Mouse (Mus musculus) ES-E14 (cell line): ENCODE results near the gene Rmnd5b. TPM values are rescaled to one million over a fixed set of nuclear protein-coding genes. Genes with fewer than 3 reads are reported as not detected.
"Not testable (repeated sequence)": the region's sequence is repeated elsewhere in the genome, so short reads cannot be mapped to it uniquely, and the experiment has no call there.

Experiments used
- DNase-seq: peaks from one replicate; pipeline ENCODE4 v3.0.0-alpha.2; 2013; ENCODE audit warnings: low read depth, low spot score
- H3K27ac ChIP-seq: 2 replicates; pipeline ENCODE4 v1.5.1; 2012; ENCODE audit warnings: low read depth, mild to moderate bottlenecking, low read length, moderate library complexity, mixed read lengths; ENCODE audit not compliant: poor library complexity, insufficient read depth, severe bottlenecking
- H3K36me3 ChIP-seq: 2 replicates; pipeline ENCODE4 v1.6.1; 2012; ENCODE audit warnings: mild to moderate bottlenecking, low read length, moderate library complexity, mixed read lengths; ENCODE audit not compliant: control insufficient read depth, poor library complexity, insufficient read depth, severe bottlenecking
- H3K4me1 ChIP-seq, 2 experiments: fragments of 150-350 bp in 1 of 2; sonication (generic) in 1 of 2; 2 replicates each; pipeline ENCODE4 v1.6.1; 2012; ENCODE audit warnings: low read length in 2 of 2, mild to moderate bottlenecking in 1 of 2, mixed read lengths in 1 of 2; ENCODE audit not compliant: control insufficient read depth in 2 of 2, insufficient read depth in 2 of 2, poor library complexity in 1 of 2
- H3K4me3 ChIP-seq, 2 experiments: fragments of 150-350 bp in 1 of 2; sonication (generic) in 1 of 2; 2 replicates each; pipeline ENCODE4 v1.5.1; 2012; ENCODE audit warnings: low read length in 2 of 2, low read depth in 1 of 2, mild to moderate bottlenecking in 1 of 2, mixed read lengths in 1 of 2; ENCODE audit not compliant: insufficient read depth in 1 of 2, poor library complexity in 1 of 2, severe bottlenecking in 1 of 2
- H3K9ac ChIP-seq: 2 replicates; pipeline ENCODE4 v1.6.1; 2012; ENCODE audit warnings: low read depth, mild to moderate bottlenecking, low read length, mixed read lengths; ENCODE audit not compliant: poor library complexity, insufficient read depth, severe bottlenecking
- H3K9me3 ChIP-seq: fragments of 150-350 bp; sonication (generic); 2 replicates; pipeline ENCODE4 v1.6.1; 2012; ENCODE audit warnings: low read depth, mild to moderate bottlenecking, low read length; ENCODE audit not compliant: control insufficient read depth, insufficient read depth
- CHD2 ChIP-seq: IDR thresholded peaks from 2 replicates; pipeline ENCODE4 v1.6.1; 2014; ENCODE audit warnings: mild to moderate bottlenecking, low read depth, low read length, inconsistent platforms
- HCFC1 ChIP-seq: IDR thresholded peaks from 2 replicates; pipeline ENCODE4 v1.6.1; 2012; ENCODE audit warnings: low read length, inconsistent platforms, borderline replicate concordance; ENCODE audit not compliant: insufficient read depth
- MAFK ChIP-seq: IDR thresholded peaks from 2 replicates; pipeline ENCODE4 v1.6.1; 2014; ENCODE audit warnings: mild to moderate bottlenecking, low read depth, low read length, inconsistent platforms; ENCODE audit not compliant: insufficient read depth
- ZC3H11A ChIP-seq: IDR thresholded peaks from 2 replicates; pipeline ENCODE4 v1.6.1; 2012; ENCODE audit warnings: low read depth, mild to moderate bottlenecking, inconsistent platforms, low read length, borderline replicate concordance
- ZNF384 ChIP-seq: IDR thresholded peaks from 2 replicates; pipeline ENCODE4 v1.6.1; 2012; ENCODE audit warnings: low read depth, low read length, inconsistent platforms
- in situ Hi-C, 2 experiments: fragments of 600-800 bp; cut with MboI; formaldehyde crosslinking; loops; one replicate each; pipeline ENCODE4 v1.15.1; 2025; ENCODE audit warnings: low sequenced_read_pairs in 2 of 2, inconsistent platforms in 1 of 2; ENCODE audit not compliant: unreplicated experiment in 2 of 2
- total RNA-seq: library from RNA; depleted of rRNA; stranded (reverse); fragments of 300-350 nt; gene quantifications from 2 replicates; pipeline ENCODE4 v1.2.3, GENCODE M21; 2012

Gene Rmnd5b
- total RNA-seq, 1 experiment = 41.1 TPM

GRCm38 (mm10) chr11:51670846-51671245, 35.1 kb upstream of the Rmnd5b start:
- TF ChIP-seq ZNF384 = no peak
- TF ChIP-seq MAFK = no peak
- no peak for TF ChIP-seq ZC3H11A
- TF ChIP-seq HCFC1 = no peak
- no peak for TF ChIP-seq CHD2
- H3K9ac ChIP-seq = no peak overlapping the region

GRCm38 (mm10) chr11:51664747-51665146, 29.1 kb upstream of the Rmnd5b start:
- H3K27ac ChIP-seq, H3K4me3 ChIP-seq, H3K9me3 ChIP-seq, DNase-seq, H3K4me1 ChIP-seq, H3K9ac ChIP-seq, in situ Hi-C loops, H3K36me3 ChIP-seq: not testable (repeated sequence)

More at GRCm38 (mm10) chr11:51670846-51671245, 35.1 kb upstream of the Rmnd5b start:
- Histone ChIP-seq H3K9me3 (peaks cover 7% of the 10 kb centered on the region), H3K36me3 (no peaks in the 10 kb centered on the region), H3K4me1 (peaks cover 6 to 9% of the 10 kb centered on the region in 2 experiments; a peak in 3 of 4 replicates), H3K27ac (no peak overlapping the region), H3K4me3 (no peak overlapping the region)
- no peak for DNase-seq
- in situ Hi-C loops = no loop called here

- H3K4me1 ChIP-seq = peaks cover 0 to 12% of the 10 kb centered on the region in 2 experiments; a peak in 2 of 4 replicates
- no peaks in the 10 kb centered on the region for H3K36me3 ChIP-seq
- H3K27ac ChIP-seq = no peak overlapping the region
- in situ Hi-C loops = no loop called here
- DNase-seq = no peak
- TF ChIP-seq CHD2 (no peak), ZC3H11A (no peak), HCFC1 (no peak), ZNF384 (no peak), MAFK (no peak)
- 0 out of 2 replicates have a peak, but pooled peaks cover 2% of the 10 kb centered on the region for H3K9me3 ChIP-seq
- H3K9ac ChIP-seq = no peak overlapping the region
- no peak overlapping the region for H3K4me3 ChIP-seq
Measured at GRCm38 (mm10) chr11:51662632-51663031, 26.9 kb upstream of the Rmnd5b start.

- Histone ChIP-seq H3K4me1 (peaks cover 0 to 14% of the 10 kb centered on the region in 2 experiments; a peak in 2 of 4 replicates), H3K27ac (no peak overlapping the region), H3K9ac (no peak overlapping the region), H3K36me3 (peaks cover 5% of the 10 kb centered on the region), H3K9me3 (0 out of 2 replicates have a peak, but pooled peaks cover 2% of the 10 kb centered on the region), H3K4me3 (no peak overlapping the region)
- TF ChIP-seq ZNF384 = no peak
- no peak for TF ChIP-seq CHD2
- no peak for TF ChIP-seq MAFK
- no peak for TF ChIP-seq ZC3H11A
- TF ChIP-seq HCFC1 = no peak
- in situ Hi-C loops = no loop called here
- DNase-seq = no peak
Measured at GRCm38 (mm10) chr11:51661867-51662365, 26.2 kb upstream of the Rmnd5b start.

DNA sequence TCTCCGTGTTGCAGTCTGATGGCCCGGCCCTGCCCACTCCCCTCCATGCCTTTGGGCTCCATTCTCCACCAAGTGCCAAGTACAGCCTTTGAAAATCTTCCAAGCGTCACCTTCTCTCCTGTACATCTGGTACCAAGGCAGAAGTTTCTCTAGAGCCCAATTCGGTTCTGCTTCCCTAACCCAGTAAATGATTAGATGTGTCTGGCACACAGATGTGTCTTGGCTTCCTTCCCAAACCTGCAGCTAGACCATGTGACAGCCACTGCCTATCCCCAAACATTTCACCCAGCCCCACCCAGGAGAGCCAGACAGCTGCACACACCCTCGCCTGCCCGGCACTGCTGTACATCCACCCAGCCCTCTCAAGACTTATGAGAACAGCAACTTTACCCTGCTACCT, 23.0 kb upstream of the Rmnd5b start:
- in situ Hi-C loops = no loop called here
- peaks cover 0 to 14% of the 10 kb centered on the region in 2 experiments; a peak in 3 of 4 replicates for H3K4me1 ChIP-seq
- H3K36me3 ChIP-seq = peaks cover 31% of the 10 kb centered on the region
- H3K9me3 ChIP-seq = no peaks in the 10 kb centered on the region
- no peak overlapping the region for H3K9ac ChIP-seq
- TF ChIP-seq MAFK = no peak
- H3K4me3 ChIP-seq = no peak overlapping the region
- no peak for DNase-seq
- no peak overlapping the region for H3K27ac ChIP-seq
